Mouse (Mus musculus): Measurements from ENCODE around the gene Nrxn2.

DNA sequence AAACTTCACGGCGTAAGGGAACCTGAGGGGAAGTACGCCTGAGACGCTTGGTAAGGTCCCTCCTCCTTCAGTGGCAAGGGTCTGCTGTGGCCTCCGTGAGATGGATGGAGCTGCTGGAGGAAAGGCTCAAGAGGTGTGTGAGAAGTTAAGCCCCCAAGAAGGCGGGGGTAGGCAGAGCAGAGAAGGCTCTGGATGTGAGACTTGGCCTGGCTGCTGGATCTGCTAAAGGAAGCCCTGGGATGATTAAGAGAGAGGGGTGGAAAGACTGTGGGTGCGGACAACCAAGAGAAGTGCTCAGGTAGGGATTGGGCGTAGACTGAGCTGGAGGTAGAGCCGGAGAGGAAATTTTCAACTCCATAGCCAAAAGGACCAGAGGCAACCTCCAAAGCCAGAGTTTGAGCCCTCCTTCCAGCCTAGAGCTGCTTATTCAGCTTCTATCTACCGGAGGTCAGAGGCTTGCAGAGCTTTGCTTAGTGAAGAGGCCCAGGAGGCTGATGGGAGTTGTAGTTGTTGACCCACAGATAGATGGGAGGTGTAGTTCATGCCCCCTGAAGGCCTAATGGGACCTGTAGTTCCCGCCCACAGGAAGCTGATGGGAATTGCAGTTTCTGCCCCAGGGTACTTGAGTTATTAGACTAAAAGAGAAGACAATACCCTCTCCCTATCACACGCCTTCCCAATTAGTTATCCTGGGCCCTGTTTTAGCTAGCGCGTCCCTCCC is 110.9 kb downstream of the Nrxn2 start:
- no peak for TF ChIP-seq CTCF (IDR thresholded peaks at IDR 0.05; ENCODE audit: borderline replicate concordance, insufficient read depth, low read length)
- no peak for TF ChIP-seq POLR2A (IDR thresholded peaks at IDR 0.05; ENCODE audit: low read depth, low read length)

All from embryonic fibroblast, embryonic 13.5 days (primary cell).